Mouse (Mus musculus) layer of hippocampus, adult 9-11 months (tissue): Measurements from ENCODE around the gene Pitpnb.

Experiments used
- DNase-seq: peaks from one replicate; pipeline ENCODE4 v3.0.0; 2022

Pitpnb gene

DNA sequence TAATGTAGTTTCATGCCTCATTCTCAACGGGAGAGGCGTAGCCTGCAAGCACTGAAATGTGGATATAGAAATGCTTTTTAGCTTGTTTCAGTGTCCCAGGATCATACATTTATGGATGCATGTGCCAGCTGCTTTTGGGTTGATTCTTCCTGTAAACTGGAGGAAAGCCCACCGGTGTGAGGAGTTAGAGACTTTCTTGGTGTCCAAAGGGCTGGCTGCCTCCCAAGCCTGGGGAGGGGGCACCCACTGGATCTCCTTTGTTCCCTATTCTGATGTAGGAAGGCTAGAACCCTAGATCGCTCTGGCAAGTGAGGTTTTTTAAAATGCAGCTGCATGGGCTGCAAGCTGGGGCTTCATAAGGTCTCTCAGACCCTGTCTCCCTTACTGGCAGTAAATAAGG, 93.1 kb downstream of the Pitpnb start:
- DNase-seq, result no peak

DNA sequence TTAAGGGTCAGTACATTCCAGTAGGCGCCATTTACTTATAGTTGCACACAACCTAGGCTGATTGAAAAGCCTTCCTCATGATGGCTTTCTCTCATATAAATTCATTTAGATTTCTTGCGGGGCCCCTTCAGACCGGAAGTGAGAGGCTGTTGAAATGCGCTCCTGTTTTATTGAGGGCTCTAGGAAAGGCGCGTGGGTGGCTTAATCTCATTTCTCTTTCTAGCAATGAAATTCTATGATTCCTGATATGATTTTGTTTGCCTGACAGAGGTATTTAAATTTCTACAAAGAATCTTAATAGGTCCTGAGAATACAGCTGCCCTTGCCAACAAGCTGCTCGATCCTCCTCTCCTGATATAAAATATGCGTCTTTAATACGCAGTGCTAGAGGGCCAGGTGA, 95.2 kb downstream of the Pitpnb start:
- no peak for DNase-seq

- DNase-seq, result no peak
Measured at GRCm38 (mm10) chr5:111426249-111426648, 95.7 kb downstream of the Pitpnb start.

- DNase-seq, result no peak
Measured at GRCm38 (mm10) chr5:111428882-111429281, 98.3 kb downstream of the Pitpnb start.

DNA sequence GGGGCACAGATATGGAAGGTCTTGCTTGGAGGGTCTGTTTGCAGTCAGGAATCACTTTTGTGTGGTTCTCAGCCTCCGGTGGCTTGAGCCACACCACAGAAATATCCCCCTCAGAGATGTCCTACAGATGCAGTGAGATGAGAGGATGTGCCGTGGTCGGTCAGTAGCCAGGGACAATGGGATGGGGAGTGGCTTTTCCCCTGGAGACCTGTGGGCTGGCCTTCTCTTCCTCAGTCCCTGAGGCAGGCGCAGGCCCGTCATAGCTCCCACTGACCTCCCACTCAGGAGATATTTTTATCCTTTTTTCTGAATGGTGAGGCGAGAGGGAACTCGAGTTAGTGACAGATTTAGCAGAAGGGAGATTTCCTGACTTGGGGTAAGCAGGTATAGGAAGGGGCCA, 99.2 kb downstream of the Pitpnb start:
- DNase-seq, result no peak

- DNase-seq, result no peak
Measured at GRCm38 (mm10) chr5:111431007-111431730, 100.6 kb downstream of the Pitpnb start.

DNA sequence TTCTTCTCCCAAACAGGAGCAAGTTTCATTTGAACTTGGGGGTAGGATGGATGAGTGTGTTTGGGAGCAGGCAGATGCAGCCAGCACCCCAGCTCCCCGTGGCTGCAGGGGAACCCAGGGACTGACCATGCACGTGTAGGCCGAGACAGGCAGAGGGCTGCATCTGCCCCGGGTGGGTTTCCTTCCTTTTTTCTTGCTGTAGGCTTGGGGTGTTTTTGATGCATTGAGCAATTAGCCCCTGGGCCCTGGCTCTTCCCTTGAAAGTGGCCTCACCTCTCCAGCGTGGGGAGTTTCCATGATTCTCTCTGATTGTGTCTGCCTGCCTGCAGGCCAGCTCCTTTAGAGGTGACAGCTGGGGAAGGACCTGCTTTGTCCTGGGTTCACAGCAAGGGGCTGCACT, 102.3 kb downstream of the Pitpnb start:
- DNase-seq, result no peak

DNA sequence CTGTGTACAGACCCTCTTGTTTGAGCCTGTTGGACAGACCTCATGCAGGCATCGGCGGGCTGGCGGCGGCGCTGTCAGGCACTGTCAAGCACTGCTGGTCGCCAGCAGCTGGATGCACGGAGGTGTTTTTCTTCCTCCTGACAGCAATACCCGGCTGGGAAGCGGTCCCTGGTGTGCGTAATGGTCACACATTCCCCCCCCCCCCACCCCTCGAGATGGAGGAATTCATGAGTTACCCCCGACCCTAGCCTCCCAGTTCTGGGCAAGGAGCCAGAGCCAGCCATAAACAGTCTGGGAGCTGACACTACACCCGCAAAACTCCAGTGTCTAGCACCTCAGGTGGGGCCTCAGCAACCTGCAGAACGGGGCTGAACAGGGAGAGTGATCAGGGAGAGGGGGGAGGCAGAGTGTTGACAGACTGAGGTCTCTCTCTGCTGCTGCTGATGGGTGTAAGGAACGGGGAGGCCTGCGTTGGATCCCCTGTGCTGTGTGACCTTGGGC, 103.8 kb downstream of the Pitpnb start:
- no peak for DNase-seq

- no peak for DNase-seq
Measured at GRCm38 (mm10) chr5:111436260-111436659, 105.7 kb downstream of the Pitpnb start.

DNA sequence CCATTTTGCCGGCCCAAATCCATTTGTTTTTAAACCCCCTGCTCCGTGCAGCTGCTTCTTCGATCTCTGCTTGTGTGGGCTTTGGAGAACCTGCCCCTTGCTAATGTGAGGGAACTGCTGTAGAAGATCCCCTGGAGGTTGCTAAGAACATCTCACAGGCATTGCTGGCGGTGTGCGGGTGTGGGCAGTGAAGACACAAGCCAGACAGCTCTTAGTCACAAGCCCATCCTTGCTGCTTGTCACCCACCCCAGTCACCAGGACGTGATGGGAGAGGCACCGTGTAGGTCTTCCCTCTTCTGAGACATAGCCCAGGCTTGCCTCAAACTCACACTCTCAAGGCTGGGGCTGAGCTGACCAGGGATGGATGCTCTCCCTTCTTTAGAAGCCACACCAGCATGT, 106.6 kb downstream of the Pitpnb start:
- no peak for DNase-seq
